In genomic region chr10:118057516-118057915, GRCm38 (mm10) we compare ENCODE assay signal across 20 mouse cellular contexts.
DNase-seq lines count a peak whose midpoint lies in the region; ATAC-seq and TF ChIP-seq lines count a peak whose summit lies in the region.
"Had no signal": no experiment of that assay in that cellular context is flagged by ENCODE, and none has a peak within 500 bp of the region (broad histone marks: within the 10 kb centered on the region; RNA-seq: fewer than 3 reads in every experiment).

No protein-coding gene starts in this region.

- H3K36me3 ChIP-seq in hindbrain, embryonic 13.5 days: no peaks in the 10 kb centered on the region
- H3K36me3 ChIP-seq in hindbrain, embryonic 16.5 days (ENCODE audit: control insufficient read depth, insufficient read depth, low read length): no peaks in the 10 kb centered on the region
- H3K36me3 ChIP-seq in neural tube, embryonic 13.5 days: no peaks in the 10 kb centered on the region
- H3K36me3 ChIP-seq in thymus, adult 2 months (ENCODE audit: control insufficient read depth, insufficient read depth, low read length): no peaks in the 10 kb centered on the region
- H3K36me3 ChIP-seq: embryonic facial prominence, embryonic 10.5 days; heart, embryonic 15.5 days; limb, embryonic 10.5 days; midbrain, embryonic 13.5 days had no signal

- no peaks in the 10 kb centered on the region for H3K27me3 ChIP-seq in hindbrain, embryonic 13.5 days
- no peaks in the 10 kb centered on the region for H3K27me3 ChIP-seq in hindbrain, embryonic 16.5 days (replicated peaks; ENCODE audit: control insufficient read depth, insufficient read depth, low read length)
- H3K27me3 ChIP-seq in neural tube, embryonic 13.5 days: no peaks in the 10 kb centered on the region
- no peaks in the 10 kb centered on the region for H3K27me3 ChIP-seq in thymus, adult 2 months (ENCODE audit: control insufficient read depth, insufficient read depth, low read length)
- H3K27me3 ChIP-seq: heart, embryonic 15.5 days had no signal

- WGBS in hindbrain, embryonic 13.5 days: 81% methylated on average over 3 of the region's 3 CpGs
- WGBS in hindbrain, embryonic 16.5 days: 75% methylated on average over 3 of the region's 3 CpGs
- 71% methylated on average over 3 of the region's 3 CpGs for WGBS in neural tube, embryonic 13.5 days
- 18% methylated on average over 3 of the region's 3 CpGs for WGBS in thymus, adult 2 months

- H3K4me3 ChIP-seq in hindbrain, embryonic 13.5 days: no peak overlapping the region
- no peak overlapping the region for H3K4me3 ChIP-seq in hindbrain, embryonic 16.5 days (ENCODE audit: low read length)
- H3K4me3 ChIP-seq in neural tube, embryonic 13.5 days: no peak overlapping the region
- H3K4me3 ChIP-seq in thymus, adult 2 months (ENCODE audit: control insufficient read depth, insufficient read depth, low read length): no peak overlapping the region
- H3K4me3 ChIP-seq: embryonic facial prominence, embryonic 10.5 days; heart, embryonic 15.5 days; limb, embryonic 10.5 days; myocyte had no signal

- H3K9ac ChIP-seq in hindbrain, embryonic 13.5 days: no peak overlapping the region
- no peak overlapping the region for H3K9ac ChIP-seq in hindbrain, embryonic 16.5 days (ENCODE audit: low read depth, low read length)
- H3K9ac ChIP-seq in neural tube, embryonic 13.5 days: no peak overlapping the region
- H3K9ac ChIP-seq: heart, embryonic 15.5 days; midbrain, embryonic 13.5 days had no signal

- TF ChIP-seq POLR2A in thymus, adult 2 months (IDR thresholded peaks at IDR 0.05; ENCODE audit: control insufficient read depth, extremely low read depth, insufficient read depth, low read length, poor library complexity): no peak

- no peak for ATAC-seq in hindbrain, embryonic 13.5 days (ENCODE audit: low FRiP score)
- no peak for ATAC-seq in hindbrain, embryonic 16.5 days
- ATAC-seq in neural tube, embryonic 13.5 days (ENCODE audit: low read depth): no peak; the same call in 1 of the 2 replicates

- H3K4me1 ChIP-seq in hindbrain, embryonic 13.5 days (replicated peaks): peaks cover 21% of the 10 kb centered on the region
- peaks cover 7% of the 10 kb centered on the region for H3K4me1 ChIP-seq in hindbrain, embryonic 16.5 days (ENCODE audit: control insufficient read depth, insufficient read depth, low read depth, low read length)
- H3K4me1 ChIP-seq in neural tube, embryonic 13.5 days (replicated peaks): peaks cover 21% of the 10 kb centered on the region
- H3K4me1 ChIP-seq in thymus, adult 2 months (replicated peaks; ENCODE audit: control insufficient read depth, insufficient read depth, low read length): peaks cover 23% of the 10 kb centered on the region
- H3K4me1 ChIP-seq: embryonic facial prominence, embryonic 10.5 days; heart, embryonic 15.5 days had no signal

- no peak for TF ChIP-seq CTCF in thymus, adult 2 months (IDR thresholded peaks at IDR 0.05; ENCODE audit: borderline replicate concordance, control insufficient read depth, extremely low read depth, insufficient read depth, low read length, poor library complexity)

- no peak for DNase-seq in neural tube, embryonic 10.5 days (ENCODE audit: extremely low spot score, low spot score)
- peak; percentile 44 for DNase-seq in thymus, adult 2 months
- peak; percentile 23 for DNase-seq in thymus, postnatal 4 days
- DNase-seq in liver: no peak
- no peak for DNase-seq in natural killer cell, adult 2 months (ENCODE audit: low spot score in 2 of 2)
- DNase-seq: adrenal gland, postnatal 36 days; B cell, adult 2 months; cerebellum, adult 11 months; cerebellum, adult 9-11 months; heart, postnatal 36 days; kidney, adult 8-10 months; kidney, postnatal 10 days had no signal

- H3K9me3 ChIP-seq in hindbrain, embryonic 13.5 days: peaks cover 4% of the 10 kb centered on the region; the same call in 1 of the 2 replicates
- no peaks in the 10 kb centered on the region; the same call in 1 of the 2 replicates for H3K9me3 ChIP-seq in hindbrain, embryonic 16.5 days (ENCODE audit: control insufficient read depth, low read length)
- no peaks in the 10 kb centered on the region for H3K9me3 ChIP-seq in neural tube, embryonic 13.5 days
- H3K9me3 ChIP-seq: embryonic facial prominence, embryonic 10.5 days; heart, embryonic 15.5 days; limb, embryonic 10.5 days; midbrain, embryonic 13.5 days had no signal

- H3K27ac ChIP-seq in hindbrain, embryonic 13.5 days: peak overlapping the region; percentile 78
- H3K27ac ChIP-seq in hindbrain, embryonic 16.5 days (ENCODE audit: low read depth, low read length): no peak overlapping the region; the same call in 1 of the 2 replicates
- H3K27ac ChIP-seq in neural tube, embryonic 13.5 days (replicated peaks): peak overlapping the region; percentile 81
- H3K27ac ChIP-seq in thymus, adult 2 months (ENCODE audit: control insufficient read depth, insufficient read depth, low read length): peak overlapping the region; percentile 7; the same call in 1 of the 2 replicates
- H3K27ac ChIP-seq: embryonic facial prominence, embryonic 10.5 days; heart, embryonic 15.5 days; limb, embryonic 10.5 days had no signal

- no peak overlapping the region for H3K4me2 ChIP-seq in hindbrain, embryonic 13.5 days
- no peak overlapping the region for H3K4me2 ChIP-seq in hindbrain, embryonic 16.5 days (ENCODE audit: low read length)
- H3K4me2 ChIP-seq in neural tube, embryonic 13.5 days: no peak overlapping the region
- H3K4me2 ChIP-seq: heart, embryonic 15.5 days had no signal

Comparison
In these comparisons a context has a peak if more than half of its experiments do, and no peak if none do; other contexts are left out.
1. DNase-seq: peak in thymus, adult 2 months (single experiment) and thymus, postnatal 4 days (single experiment); none in neural tube, embryonic 10.5 days (single experiment), liver (single experiment) and natural killer cell, adult 2 months (0 of 2).